Mouse (Mus musculus): ENCODE results near the gene Nmnat3.
A peak's percentile ranks its signal among the peaks of the same experiment; 100 is the strongest.

- TF ChIP-seq EP300 (IDR thresholded peaks at IDR 0.05; ENCODE audit: low read depth) (no peak), CTCF (IDR thresholded peaks at IDR 0.05; ENCODE audit: low read depth) (peak; percentile 65)
Observed at GRCm38 (mm10) chr9:98417919-98418318, 130.7 kb downstream of the Nmnat3 start.

All from liver, embryonic 14.5 days (tissue).